Mouse (Mus musculus) midbrain, postnatal 0 days (tissue): ENCODE measurements at regions not wholly inside any gene's neighbourhood (a gene's known extent, or its start where the extent isn't known, plus 50 kb on each side); places are given as distances from the start of the nearest gene placed in this dataset.

Experiments used
- ATAC-seq: fragments of 200-750 bp; cut with Nextera tagmentation; 2 replicates; pipeline ENCODE4 v1.8.0; 2017; ENCODE audit warnings: moderate number of reproducible peaks, mild to moderate bottlenecking, moderate TSS enrichment, moderate library complexity; ENCODE audit not compliant: low FRiP score
- DNase-seq: peaks from one replicate; pipeline ENCODE4 v3.0.0-alpha.2; 2015; ENCODE audit warnings: low spot score
- H3K27ac ChIP-seq: fragments of 300-500 bp; sonication (generic); 2 replicates; pipeline ENCODE4 v1.5.1; 2014; ENCODE audit warnings: low read depth, mild to moderate bottlenecking, low read length, mixed read lengths
- H3K27me3 ChIP-seq: fragments of 300-500 bp; sonication (generic); 2 replicates; pipeline ENCODE4 v1.6.1; 2014; ENCODE audit warnings: low read length, control low read depth, mixed read lengths; ENCODE audit not compliant: insufficient read depth
- H3K36me3 ChIP-seq: fragments of 300-500 bp; sonication (generic); 2 replicates; pipeline ENCODE4 v1.6.1; 2014; ENCODE audit warnings: low read length, control low read depth, mixed read lengths; ENCODE audit not compliant: insufficient read depth
- H3K4me1 ChIP-seq: fragments of 300-500 bp; sonication (generic); 2 replicates; pipeline ENCODE4 v1.6.1; 2014; ENCODE audit warnings: mild to moderate bottlenecking, control low read depth, antibody characterized with exemption, low read length, mixed read lengths; ENCODE audit not compliant: insufficient read depth
- H3K4me2 ChIP-seq: fragments of 300-500 bp; sonication (generic); 2 replicates; pipeline ENCODE4 v1.6.1; 2014; ENCODE audit warnings: low read depth, mild to moderate bottlenecking, low read length, mixed read lengths; ENCODE audit not compliant: poor library complexity, severe bottlenecking
- H3K4me3 ChIP-seq: fragments of 300-500 bp; sonication (generic); 2 replicates; pipeline ENCODE4 v1.5.1; 2014; ENCODE audit warnings: low read depth, mild to moderate bottlenecking, low read length, moderate library complexity
- H3K9ac ChIP-seq: fragments of 300-500 bp; sonication (generic); replicated peaks from 2 replicates; pipeline ENCODE4 v1.6.1; 2014; ENCODE audit warnings: mild to moderate bottlenecking, low read length, moderate library complexity, mixed read lengths; ENCODE audit not compliant: poor library complexity, severe bottlenecking
- H3K9me3 ChIP-seq: fragments of 300-500 bp; sonication (generic); 2 replicates; pipeline ENCODE4 v1.6.1; 2016; ENCODE audit warnings: low read length, control low read depth
- CTCF ChIP-seq: IDR thresholded peaks from 2 replicates; pipeline ENCODE4 v1.5.1; 2016; ENCODE audit warnings: antibody characterized with exemption, mild to moderate bottlenecking
- WGBS: fragments of 180-500 bp; shearing (Covaris S2); extraction: QIAGEN DNeasy Blood & Tissue Kit; methylation state at CpG from one replicate; pipeline ENCODE4 v1.1.7; 2014; 5-methylcytosine and 5-hydroxymethylcytosine counted together

DNA sequence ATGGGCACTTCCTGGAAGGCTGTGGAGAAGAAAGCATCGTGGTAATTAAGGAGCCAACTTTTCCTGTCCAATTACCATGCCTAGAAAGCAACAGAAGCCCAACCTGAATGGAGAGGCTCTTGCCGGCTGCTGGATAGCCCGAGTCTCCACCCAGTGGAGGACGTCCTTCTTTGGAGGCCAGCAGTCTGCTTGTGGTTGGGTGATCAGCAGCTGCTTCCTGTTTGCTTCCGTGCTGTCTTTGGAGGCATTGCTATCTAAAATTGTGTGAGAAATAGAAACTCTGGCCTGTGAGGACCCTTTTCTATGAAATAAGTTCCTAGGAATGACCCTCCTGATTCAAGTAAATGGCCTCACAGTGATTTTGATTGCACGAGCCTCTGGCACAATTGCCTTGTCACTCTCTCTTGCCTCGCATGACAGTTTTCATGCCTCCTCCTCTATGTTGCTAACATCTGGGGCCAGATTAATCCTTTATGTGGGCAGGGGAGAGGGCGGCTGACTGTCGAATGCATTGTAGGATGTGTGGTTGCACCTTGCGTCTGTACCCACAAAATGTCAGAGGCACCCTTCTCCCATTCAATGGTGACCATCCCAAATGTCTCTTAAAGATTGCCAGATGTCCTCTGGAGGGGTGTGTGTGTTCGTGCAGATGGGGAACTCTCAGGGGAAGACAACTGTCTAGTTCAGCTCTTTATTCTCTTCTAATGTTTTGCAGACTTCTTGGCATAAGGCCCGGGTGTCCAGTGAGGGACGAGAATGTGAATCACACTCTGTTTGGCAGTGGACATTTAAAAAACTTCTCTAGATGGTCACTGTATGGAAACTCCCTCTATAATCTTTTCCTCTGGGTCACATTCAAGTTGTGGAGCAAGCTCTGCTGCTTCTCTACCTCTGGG lies 374.6 kb downstream of the Gm49356 start:
- Histone ChIP-seq H3K36me3 (no peaks in the 10 kb centered on the region), H3K4me3 (no peak overlapping the region)

More for the DNA sequence above, 374.6 kb downstream of the Gm49356 start:
- no peak overlapping the region for H3K27ac ChIP-seq
- no peaks in the 10 kb centered on the region for H3K27me3 ChIP-seq
- H3K4me1 ChIP-seq: no peaks in the 10 kb centered on the region
- no peak overlapping the region for H3K9ac ChIP-seq
- WGBS: 61% methylated on average over 13 of the region's 13 CpGs
- no peak for TF ChIP-seq CTCF
- no peak for ATAC-seq
- no peak overlapping the region for H3K4me2 ChIP-seq
- no peaks in the 10 kb centered on the region for H3K9me3 ChIP-seq
- DNase-seq: no peak
